Mouse (Mus musculus) MEL (cell line): ENCODE measurements at regions not wholly inside any gene's neighbourhood (a gene's known extent, or its start where the extent isn't known, plus 50 kb on each side); places are given as distances from the start of the nearest gene placed in this dataset.

ENCODE experiments used
- CHD2 ChIP-seq: IDR thresholded peaks from 2 replicates; pipeline ENCODE4 v1.6.1; 2011; ENCODE audit warnings: low read length, improper control_type of control experiment
- CTCF ChIP-seq, 3 experiments: IDR thresholded peaks in 2 of 3; conservative IDR thresholded peaks in 1 of 3; 2 replicates each; pipeline ENCODE4 v1.5.1; 2011 to 2012; ENCODE audit warnings: low read length in 3 of 3, low read depth in 2 of 3, mild to moderate bottlenecking in 2 of 3, improper control_type of control experiment in 1 of 3, inconsistent platforms in 1 of 3, mixed read lengths in 1 of 3, moderate library complexity in 1 of 3; ENCODE audit not compliant: control insufficient read depth in 1 of 3, insufficient read depth in 1 of 3, poor library complexity in 1 of 3, severe bottlenecking in 1 of 3
- EP300 ChIP-seq, 2 experiments: IDR thresholded peaks; 2 replicates each; pipeline ENCODE4 v1.6.1; 2011; ENCODE audit warnings: improper control_type of control experiment in 2 of 2, low read length in 2 of 2, low read depth in 1 of 2, mild to moderate bottlenecking in 1 of 2
- GATA1 ChIP-seq: IDR thresholded peaks from 2 replicates; pipeline ENCODE4 v1.6.1; 2011; ENCODE audit warnings: low read depth, low read length, improper control_type of control experiment
- JUND ChIP-seq: IDR thresholded peaks from 2 replicates; pipeline ENCODE4 v1.6.1; 2011; ENCODE audit warnings: low read depth, mild to moderate bottlenecking, improper control_type of control experiment, low read length
- MAFK ChIP-seq: IDR thresholded peaks from 2 replicates; pipeline ENCODE4 v1.6.1; 2011; ENCODE audit warnings: low read depth, mild to moderate bottlenecking, low read length, improper control_type of control experiment, borderline replicate concordance
- MAX ChIP-seq: IDR thresholded peaks from 2 replicates; pipeline ENCODE4 v1.6.1; 2011; ENCODE audit warnings: low read length, improper control_type of control experiment
- POLR2A ChIP-seq, 2 experiments: IDR thresholded peaks; 2 replicates each; pipeline ENCODE4 v1.6.1; 2011 to 2012; ENCODE audit warnings: low read length in 2 of 2, mild to moderate bottlenecking in 2 of 2, control low read depth in 1 of 2, improper control_type of control experiment in 1 of 2, low read depth in 1 of 2, moderate library complexity in 1 of 2; ENCODE audit not compliant: control insufficient read depth in 1 of 2, insufficient read depth in 1 of 2, poor library complexity in 1 of 2
- POLR2AphosphoS5 ChIP-seq: IDR thresholded peaks from 2 replicates; pipeline ENCODE4 v1.6.1; 2012; ENCODE audit warnings: low read depth, borderline replicate concordance, mild to moderate bottlenecking, inconsistent platforms, low read length, moderate library complexity, mixed read lengths
- RAD21 ChIP-seq: IDR thresholded peaks from 2 replicates; pipeline ENCODE4 v1.6.1; 2011; ENCODE audit warnings: mild to moderate bottlenecking, low read depth, low read length, improper control_type of control experiment
- TBP ChIP-seq: IDR thresholded peaks from 2 replicates; pipeline ENCODE4 v1.8.0; 2011; ENCODE audit warnings: low read depth, low read length, improper control_type of control experiment
- TCF12 ChIP-seq: IDR thresholded peaks from 2 replicates; pipeline ENCODE4 v1.6.1; 2014; ENCODE audit warnings: low read depth, mild to moderate bottlenecking, inconsistent platforms, low read length, improper control_type of control experiment, moderate library complexity
- UBTF ChIP-seq: IDR thresholded peaks from 2 replicates; pipeline ENCODE4 v1.6.1; 2012; ENCODE audit warnings: low read depth, mild to moderate bottlenecking, inconsistent platforms, low read length, improper control_type of control experiment, moderate library complexity, borderline replicate concordance; ENCODE audit not compliant: insufficient read depth
- USF1 ChIP-seq: IDR thresholded peaks from 2 replicates; pipeline ENCODE4 v1.6.1; 2014; ENCODE audit warnings: low read depth, mild to moderate bottlenecking, inconsistent platforms, low read length, improper control_type of control experiment, moderate library complexity

GRCm38 (mm10) chr11:79747801-79748200, 156.8 kb downstream of the Rab11fip4 start:
- TF ChIP-seq UBTF = no peak
- TF ChIP-seq POLR2A (IDR thresholded peaks at IDR 0.05; ENCODE audit: control insufficient read depth in 1 of 2, insufficient read depth in 1 of 2, low read depth in 1 of 2, low read length in 2 of 2, poor library complexity in 1 of 2) = no peak
- TF ChIP-seq MAX = no peak
- no peak for TF ChIP-seq TCF12
- TF ChIP-seq CTCF (IDR thresholded peaks at IDR 0.05 in 2 of 3, conservative IDR thresholded peaks at IDR 0.05 in 1 of 3; ENCODE audit: control insufficient read depth in 1 of 3, insufficient read depth in 1 of 3, low read depth in 2 of 3, low read length in 3 of 3, poor library complexity in 1 of 3, severe bottlenecking in 1 of 3) = no peak
- no peak for TF ChIP-seq CHD2
- no peak for TF ChIP-seq GATA1
- TF ChIP-seq RAD21 = no peak
- TF ChIP-seq USF1 = no peak
- TF ChIP-seq TBP = no peak
- no peak for TF ChIP-seq POLR2AphosphoS5
- no peak for TF ChIP-seq MAFK
- no peak for TF ChIP-seq JUND
- TF ChIP-seq EP300 (IDR thresholded peaks at IDR 0.05; ENCODE audit: low read depth in 1 of 2, low read length in 2 of 2) = no peak
